Mouse (Mus musculus) left cerebral cortex, adult 18-20 months (tissue): Measurements from ENCODE around the gene Cnksr3. TPM values are rescaled to one million over a fixed set of nuclear protein-coding genes. Genes with fewer than 3 reads are reported as not detected.

Experiments used
- DNase-seq, 2 experiments: peaks; one replicate each; pipeline ENCODE4 v3.0.0; 2021 to 2022; ENCODE audit warnings: low spot score in 2 of 2, mixed read lengths in 1 of 2
- total RNA-seq, 2 experiments: library from RNA; stranded (reverse); gene quantifications; 2 replicates each; pipeline ENCODE4 v1.2.3; 2021

Gene Cnksr3
- total RNA-seq, 2 experiments from 2014 or later: 3.6 to 3.8 TPM

DNA sequence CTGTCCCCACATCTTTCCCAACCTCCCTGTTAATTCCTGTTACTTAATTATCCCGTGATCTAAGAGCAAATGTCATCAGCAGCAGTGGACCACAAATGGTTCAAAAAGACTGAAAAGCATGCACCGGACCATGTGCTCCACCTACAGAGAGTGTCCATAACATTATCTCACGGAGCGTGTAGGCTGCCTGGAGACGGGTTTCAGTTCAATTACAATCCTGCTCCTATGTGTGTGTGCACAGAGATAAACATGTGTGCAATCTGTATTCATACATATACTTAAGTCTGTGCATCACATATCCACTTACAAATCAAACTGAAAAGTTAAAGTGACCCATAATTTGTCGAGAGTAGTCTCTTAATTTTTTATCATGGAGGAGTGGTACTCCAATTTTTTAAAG, 14.3 kb downstream of the Cnksr3 start:
- no peak for DNase-seq

DNA sequence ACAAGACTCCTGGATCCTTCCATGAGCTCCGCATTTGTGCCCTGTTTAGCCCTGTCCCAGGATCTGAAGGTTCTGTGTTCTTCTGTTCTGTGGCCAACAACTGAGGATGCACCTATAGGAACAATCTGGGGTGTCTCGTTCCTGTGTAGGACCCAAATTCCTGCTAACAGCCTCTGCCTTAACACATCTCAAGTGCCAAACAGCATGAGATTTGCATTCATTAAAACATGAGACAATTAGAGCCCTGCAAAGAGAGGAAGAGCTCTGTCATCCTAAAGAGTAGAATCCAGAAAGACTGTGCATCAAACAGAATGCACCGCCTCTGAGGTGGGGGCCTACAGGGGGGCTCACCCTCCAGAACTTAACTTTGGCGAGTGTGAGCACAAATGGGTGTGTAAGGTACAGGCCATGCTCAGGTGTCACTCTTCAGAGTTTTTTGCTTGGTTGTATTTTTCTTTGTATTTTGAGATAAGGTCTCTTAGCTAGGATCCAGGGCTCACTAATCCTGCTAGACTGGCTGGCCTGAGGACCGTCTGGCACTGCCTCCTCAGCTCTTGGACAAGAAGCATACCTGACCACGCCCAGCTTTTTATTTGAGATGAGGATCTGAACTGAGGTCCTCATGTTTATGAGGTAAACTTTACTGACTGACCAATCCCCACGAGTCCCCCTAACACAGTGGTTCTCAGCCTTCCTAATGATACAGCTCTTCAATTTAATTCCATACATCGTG, 15.2 kb downstream of the Cnksr3 start:
- DNase-seq: no peak

DNA sequence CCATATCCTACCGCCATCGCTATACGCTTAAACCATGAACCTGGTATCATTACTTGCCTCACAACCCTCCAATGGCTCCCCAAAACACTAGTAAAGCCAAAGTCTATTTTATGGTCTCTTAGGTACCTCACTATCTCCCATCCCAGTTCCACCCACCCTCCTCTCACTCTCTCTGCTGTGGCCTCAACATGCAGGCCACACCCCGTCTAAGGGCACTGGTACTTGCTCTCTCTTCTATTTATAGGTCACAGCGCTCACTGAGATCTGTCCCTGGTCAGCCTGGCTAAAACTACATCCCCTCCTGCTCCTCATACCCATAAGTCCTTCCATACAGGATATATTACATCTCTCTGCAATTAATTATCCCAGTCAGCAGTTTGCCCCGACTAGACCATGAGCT, 16.1 kb downstream of the Cnksr3 start:
- no peak for DNase-seq

DNA sequence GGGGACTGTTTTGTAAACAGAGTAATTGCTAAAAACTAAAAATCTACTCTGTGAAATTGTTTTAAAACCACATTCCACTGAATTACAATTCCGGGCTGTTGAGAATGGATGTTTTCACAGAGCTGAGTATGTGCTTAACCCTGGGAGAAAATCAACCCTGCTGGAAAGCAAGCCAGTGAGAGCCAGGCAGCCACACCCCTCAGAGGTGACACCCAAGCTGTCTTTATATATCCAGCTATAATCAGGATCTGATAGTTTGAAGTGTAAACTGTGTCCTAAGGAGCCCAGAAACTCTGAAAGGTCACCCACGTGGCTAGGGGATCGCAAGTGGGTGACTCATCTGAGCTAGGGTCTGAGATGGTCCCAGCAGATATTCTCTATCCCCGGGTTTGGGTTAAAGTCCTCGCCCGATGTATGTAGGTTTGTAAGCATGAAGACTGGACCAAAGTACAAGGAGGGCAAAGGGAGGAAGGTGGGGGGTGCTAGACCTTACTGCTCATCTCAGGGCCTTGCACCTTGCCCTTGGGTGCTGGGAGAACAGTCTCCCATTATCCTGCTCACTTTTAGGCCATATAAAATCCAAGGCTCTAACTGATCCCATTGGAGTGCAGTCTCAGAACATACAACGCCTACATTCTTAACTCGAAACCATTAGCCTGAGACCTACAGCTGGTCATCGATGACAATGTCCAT, 20.2 kb downstream of the Cnksr3 start:
- DNase-seq: no peak

DNA sequence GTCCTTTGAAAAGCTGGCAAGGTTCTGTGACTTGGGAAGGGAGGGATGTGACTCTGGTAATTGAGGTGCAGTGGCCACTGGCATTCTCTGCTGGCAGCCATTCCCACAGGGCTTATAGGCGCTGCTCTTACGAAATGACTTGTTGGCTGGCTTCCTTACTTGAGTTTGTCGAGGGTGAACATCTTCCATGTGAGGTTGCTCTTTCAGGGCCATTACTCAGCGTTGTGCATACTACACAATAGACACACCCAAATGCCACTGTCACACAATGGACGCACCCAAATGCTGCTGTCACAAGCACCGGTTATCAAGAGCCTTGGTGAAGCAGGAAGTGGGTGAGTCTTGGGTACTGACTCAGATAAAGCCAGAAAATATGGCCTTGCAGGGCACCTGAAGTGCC, 22.8 kb downstream of the Cnksr3 start:
- DNase-seq: no peak

DNA sequence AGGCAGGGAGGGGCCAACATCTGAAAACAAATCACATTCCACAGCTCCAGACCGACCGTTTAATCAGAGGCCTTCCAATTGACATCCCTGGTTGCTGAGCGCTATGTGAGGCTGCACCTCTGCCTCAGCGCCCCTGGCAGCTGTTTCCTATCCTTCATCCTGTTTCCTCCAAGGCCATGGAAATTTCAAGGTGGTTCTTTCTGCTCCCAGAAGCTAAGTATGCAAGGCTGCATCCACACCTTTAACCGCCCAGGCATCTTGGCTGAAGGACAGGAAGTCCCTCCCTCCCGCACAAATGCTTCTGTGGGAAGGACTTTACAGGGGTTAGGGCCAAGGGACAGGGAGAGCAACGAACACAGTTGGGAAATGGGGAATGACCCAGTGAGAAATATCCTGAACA, 24.2 kb downstream of the Cnksr3 start:
- no peak for DNase-seq

DNA sequence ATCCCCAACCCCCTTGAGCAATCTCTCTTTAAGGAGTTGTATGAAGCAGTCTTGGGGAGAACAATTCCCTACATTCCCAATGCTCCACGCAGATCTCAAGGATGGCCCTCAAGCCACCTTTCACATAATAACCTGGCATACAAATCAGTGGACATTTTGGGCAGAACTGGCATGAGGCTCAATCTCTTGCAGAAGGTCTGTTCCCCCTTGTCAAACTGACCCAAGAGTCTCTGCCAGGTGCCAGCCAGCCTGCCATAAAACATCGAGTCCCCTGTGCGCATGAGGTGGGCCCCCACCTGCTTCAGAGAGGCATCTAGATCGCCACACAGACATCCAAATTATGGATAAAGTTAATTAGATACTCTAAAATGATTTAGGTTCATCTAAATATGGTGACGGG, 25.0 kb downstream of the Cnksr3 start:
- DNase-seq: no peak

DNA sequence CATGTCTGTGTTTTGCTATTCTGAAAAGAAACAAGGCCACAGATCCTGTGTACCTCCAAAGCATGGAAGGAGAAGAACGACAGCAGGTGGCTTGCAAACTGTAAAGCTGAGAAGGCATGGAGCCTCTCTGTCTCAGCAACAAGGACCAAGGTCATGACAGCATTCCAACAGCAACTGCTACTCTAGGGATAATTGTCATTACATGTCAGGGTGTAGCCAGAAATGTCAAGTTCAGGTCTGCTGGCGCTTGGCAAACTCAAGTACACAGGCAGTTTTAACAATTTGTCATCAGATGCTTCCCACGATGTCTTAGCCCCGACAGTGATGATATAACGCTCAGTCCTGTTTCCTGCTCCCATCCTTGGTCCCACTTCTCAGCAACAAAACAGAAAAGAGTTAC, 26.0 kb downstream of the Cnksr3 start:
- no peak for DNase-seq

DNA sequence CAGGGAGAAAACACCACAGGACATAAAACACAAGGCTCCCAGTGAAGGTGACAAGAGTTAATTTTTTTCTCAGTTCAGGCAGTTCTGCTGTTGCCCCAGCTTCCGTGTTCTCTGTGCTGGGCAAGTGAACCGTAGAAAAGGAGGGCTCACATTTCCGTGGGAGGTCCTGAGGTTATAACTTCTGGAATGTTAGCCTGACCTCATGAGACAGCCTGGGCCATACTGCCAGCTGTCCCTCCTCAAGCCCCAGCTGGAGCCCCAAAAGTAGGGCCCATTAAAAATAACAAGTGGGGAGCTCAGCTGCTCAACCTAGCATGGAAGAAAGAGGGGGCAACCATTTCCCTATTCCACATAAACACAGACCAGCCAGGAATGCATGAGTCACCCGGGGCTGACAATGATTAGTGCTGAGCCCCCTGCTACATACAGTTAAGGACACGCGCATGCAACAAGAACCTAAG, 28.8 kb downstream of the Cnksr3 start:
- no peak for DNase-seq

DNA sequence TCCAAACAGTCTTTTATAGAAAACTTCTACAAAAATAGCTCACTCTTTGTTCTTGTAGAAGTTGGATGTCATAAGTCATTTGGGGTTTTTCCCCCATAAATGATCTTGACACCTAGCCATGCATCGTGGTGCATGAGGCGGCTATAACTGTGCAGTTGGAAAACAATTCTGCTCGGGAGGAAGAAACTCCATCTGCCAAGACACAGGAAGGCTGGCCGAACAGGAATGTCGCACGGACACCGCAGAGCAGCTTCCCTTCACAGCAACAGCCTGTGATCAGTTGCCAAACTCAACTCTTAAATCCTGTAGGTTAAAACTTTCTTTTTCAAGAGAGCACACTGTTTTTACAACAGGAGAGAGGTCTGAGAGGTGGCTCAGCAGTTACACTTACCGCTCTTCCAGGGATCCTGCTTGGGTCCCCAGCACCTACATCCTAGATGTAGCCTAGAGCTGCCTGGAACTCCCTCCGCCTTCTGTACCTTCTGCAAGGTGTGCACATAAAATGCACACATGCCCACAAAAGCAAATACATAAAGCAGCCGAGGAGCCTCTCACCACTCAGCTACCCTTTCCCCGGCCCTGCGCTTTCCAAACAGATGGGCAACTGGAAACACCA, 29.4 kb downstream of the Cnksr3 start:
- no peak for DNase-seq

DNA sequence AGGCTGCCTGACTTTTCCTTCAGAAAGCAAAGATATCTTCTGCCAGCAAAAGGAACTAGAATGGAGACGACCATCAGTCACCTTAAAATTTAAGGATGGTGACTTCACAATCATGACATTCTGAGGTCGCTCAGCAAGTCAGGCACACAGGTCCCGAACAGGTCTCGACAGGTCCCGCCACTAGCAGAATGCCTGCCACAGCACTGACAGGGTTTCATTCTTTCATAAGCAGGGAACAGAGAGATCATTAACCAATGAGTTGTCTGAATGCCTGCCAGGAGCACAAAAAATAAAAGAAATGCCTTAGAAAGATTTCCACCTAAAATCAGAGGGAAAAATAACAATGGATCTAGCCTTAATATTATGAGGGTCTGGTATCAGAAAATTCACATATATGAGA, 31.7 kb downstream of the Cnksr3 start:
- no peak for DNase-seq

DNA sequence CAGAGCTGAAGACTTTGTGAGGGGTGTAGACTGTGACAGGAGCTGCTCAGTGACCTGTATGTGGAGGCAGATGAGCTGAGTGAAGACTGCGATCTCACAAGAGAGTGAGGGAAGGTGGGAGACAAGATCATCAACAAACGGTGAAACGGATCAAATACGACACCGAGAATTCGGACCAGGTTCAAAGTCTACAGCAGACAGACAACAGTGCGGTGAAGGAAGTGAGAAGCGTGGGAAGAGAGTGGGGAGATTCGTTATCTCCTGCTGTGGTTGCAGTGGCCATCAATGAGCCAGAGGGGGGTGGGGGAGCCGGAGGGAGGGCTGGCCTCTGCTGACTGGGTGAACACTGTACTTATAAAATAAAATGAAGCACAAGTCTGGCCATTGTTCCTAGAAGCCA, 33.5 kb downstream of the Cnksr3 start:
- no peak for DNase-seq

DNA sequence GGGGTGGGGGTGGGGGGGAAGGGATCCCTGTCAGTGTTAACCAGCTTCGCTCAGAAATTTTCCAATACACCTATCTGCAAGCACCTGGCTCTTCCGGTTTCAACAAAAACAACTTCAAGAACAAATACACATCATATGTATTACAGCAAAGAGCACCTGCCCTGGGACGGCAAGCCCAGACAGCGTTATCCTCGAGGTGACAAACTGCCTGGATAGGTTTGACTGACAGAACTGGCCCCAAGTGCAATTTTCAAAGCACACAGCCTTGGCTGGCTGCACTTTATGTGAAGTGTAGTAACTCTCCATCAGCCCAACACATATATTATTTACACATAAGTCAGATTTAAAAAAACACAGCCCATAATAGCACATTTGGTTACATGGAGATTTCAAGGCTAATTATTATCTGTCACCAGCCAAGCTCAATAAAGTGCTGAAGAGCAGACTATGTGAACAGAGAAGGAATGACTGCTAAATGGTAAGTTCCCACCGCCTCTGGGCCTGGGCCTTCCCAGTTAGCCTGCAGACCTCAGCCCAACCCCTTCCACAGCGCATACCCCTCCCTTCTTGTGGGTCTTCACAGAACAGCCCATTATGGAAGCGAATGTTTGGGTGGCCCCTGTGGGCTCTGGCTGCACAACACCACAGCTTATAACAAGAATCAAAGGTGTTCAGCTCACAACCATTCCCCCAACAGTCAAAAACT, 35.7 kb downstream of the Cnksr3 start:
- DNase-seq: no peak

DNA sequence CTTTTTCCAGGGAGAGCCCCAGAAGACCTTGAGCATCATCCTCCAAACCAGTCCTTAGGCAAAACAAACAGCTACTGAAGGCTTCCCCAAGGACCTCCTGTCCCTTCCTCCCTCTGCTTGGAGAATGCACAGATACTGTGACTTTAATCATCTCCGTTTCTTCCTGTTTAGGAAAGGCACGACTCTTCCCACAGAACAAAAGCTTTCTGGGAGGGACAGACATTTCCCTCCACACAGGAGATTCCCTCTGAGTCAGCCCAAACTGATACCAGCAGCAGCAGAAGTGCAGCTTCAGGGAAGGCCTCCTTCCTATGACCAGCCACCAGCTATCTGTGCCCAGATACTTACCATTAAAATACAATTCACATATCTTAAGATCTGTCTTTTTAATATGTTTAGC, 37.6 kb downstream of the Cnksr3 start:
- DNase-seq: no peak

DNA sequence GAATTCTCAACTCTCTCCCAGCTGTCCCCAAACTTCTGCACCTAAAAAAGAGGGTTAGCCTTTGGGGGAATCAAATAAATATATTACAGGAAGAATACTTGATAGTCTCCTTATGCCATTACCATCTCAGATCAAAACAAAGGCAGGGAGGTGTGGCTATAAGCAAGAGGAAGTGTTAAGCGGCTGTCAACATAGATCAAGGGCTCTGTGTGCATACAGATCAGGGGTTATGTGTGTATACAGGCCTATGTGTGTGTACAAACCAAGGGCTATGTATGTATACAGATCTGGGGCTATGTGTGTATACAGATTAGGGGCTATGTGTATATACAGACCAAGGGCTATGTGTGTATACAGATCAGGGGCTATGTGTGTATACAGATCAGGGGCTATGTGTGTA, 38.9 kb downstream of the Cnksr3 start:
- DNase-seq: no peak

DNA sequence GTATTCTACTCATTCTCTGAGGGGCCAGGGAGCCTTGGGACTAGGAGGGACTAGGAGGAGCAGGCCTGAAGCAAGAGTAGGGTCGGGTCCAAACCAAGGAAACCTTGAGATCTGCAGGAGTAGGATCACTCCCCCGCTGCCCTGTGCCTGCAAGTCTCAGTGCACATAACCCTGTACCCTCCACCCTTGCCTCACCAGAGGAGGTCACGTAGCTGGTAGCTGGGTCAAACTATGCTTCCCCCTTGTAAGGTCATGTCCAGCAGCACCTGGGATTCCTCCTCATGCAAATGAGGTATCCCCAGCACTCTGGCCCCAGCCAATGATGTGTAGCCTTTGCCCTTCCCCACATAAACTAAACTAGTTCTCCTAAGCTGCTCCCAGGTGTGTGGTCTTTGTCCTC, 41.6 kb downstream of the Cnksr3 start:
- DNase-seq: no peak

DNA sequence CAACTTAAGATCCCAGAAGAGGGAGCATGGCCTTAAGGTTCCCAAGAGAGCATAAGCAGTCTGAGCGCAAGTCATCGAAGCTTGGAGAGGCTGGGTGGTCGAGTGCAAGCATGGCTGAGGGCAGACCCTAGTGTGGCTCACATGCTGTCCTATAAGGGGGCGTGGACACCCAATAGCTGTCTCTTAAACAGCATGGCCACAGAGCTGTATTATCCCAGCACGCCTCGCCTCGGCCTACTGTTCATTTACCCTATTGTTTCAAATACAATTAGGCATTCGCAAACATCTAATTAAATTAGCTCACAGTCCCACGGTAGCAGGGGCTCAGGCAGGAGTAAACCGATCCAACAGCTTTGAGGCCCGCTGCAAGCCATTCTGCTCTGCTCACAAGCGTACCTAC, 49.0 kb downstream of the Cnksr3 start:
- DNase-seq: no peak

DNA sequence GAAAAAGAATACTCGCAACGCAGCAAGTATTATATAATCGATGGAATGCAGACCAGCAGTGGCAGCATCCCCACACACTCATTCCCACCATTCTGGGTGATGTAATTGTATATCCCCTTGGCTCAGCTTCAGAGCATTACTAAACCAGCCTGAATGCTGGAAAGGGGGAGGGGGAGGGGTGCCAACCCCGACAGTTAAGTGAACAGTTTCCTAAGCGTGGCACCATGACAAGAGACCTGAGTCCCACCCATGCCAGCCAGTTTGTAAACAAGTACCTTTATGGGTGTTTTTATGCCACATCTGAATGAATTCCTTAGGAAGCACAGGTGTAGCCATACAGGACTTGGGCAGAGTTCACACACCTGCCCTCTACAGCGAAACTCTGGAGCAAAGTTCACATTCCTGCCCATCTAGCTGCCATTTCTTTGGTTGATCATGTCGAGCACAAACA, 53.0 kb downstream of the Cnksr3 start:
- peak in 1 of 2 experiments; percentile 8 for DNase-seq

DNA sequence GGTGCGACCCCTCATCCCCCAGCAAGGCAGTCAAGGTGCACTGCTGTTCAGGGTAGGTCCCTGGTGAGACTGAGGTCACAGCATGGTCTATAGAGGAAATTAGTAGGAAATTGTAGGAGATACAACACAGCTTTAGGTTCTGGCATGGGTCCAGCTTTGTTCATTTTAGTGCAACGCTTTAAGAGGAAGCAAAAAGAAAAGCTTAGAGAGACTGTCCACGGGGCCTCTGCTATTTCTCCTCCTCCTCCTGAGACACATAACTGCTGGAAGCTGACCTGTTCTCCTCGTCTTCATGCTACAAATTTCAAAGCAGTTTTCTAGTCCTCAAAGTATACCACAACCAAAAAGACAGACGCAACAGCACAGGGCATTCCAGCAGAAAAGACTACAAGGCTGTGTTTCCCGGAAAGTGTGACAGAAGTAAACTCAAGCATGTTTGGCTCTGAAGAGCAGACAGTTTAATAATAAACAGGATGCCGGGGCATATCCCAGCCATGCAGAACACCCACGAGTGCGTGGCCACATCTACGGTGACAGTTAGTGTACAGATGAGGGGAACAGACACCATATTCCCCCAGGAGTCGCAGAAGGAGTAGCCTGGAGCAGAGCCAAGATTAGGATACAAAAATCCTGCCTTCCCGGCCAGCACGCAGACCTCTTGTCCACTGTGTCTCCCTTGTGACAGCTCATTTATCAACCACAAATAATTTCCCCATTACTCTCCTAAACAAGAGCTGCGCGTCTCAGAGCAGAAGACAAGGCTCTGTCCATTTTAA, 53.6 kb downstream of the Cnksr3 start:
- peak; percentile 22 to 30 for DNase-seq

DNA sequence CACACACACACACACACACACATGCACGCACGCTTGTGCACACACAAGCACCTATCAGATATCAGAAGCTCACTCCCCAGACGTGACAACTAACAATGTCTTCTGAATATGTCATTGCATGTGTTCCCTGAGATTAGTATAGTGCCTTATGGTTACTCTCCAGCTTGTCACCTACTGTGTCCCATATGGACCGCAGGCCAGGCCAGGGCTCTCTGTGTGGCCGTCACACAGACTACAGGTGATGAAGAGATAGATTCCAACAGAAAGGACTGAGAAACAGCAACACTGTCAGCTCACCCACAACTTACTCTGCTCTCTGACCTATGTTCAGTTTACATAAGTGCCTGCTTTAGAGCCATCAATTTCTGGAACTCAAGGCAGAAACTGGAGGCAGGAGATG, 57.2 kb downstream of the Cnksr3 start:
- DNase-seq: no peak

DNA sequence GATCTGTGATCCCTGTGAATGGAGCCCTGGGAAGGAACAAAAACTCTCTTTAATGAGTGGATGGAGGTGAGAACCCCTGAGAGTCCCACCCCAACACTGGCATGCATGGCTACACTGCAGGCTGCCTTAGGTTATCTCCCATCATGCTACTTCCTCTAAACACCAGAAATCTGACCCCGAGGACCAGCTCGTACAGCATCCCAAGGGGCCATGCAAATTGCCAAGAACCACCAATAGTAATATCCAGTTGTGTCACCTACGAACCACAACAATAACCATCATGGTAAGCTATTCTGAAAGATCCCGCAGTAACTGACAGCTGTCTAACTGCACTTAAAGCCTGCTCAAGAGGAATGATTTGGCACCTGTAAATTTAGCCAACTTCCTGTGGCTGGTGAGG, 59.1 kb downstream of the Cnksr3 start:
- DNase-seq: no peak
